Mouse (Mus musculus) adrenal gland, postnatal 25 days (tissue): ENCODE measurements around the gene Sulf2. TPM values are rescaled to one million over a fixed set of nuclear protein-coding genes. Genes with fewer than 3 reads are reported as not detected.

Experiments
- total RNA-seq: library from RNA; stranded (reverse); gene quantifications from 2 replicates; pipeline ENCODE4 v1.2.3, GENCODE M21; 2021

Sulf2 gene
- total RNA-seq, 1 experiment from 2014 or later, result 55.9 TPM

Other genes starting within 250 kb of the Sulf2 start
- gene Ncoa3, start 163.0 kb downstream of the Sulf2 start, total RNA-seq, result 26.8 and 27.1 TPM in 2 replicates